Mouse (Mus musculus) limb, embryonic 14.5 days (tissue): ENCODE data around the gene Cryba1. TPM values are rescaled to one million over a fixed set of nuclear protein-coding genes. Genes with fewer than 3 reads are reported as not detected.

Experiments
- ATAC-seq: fragments of 200-750 bp; cut with Nextera tagmentation; 2 replicates; pipeline ENCODE4 v1.8.0; 2017; ENCODE audit warnings: low read depth, moderate number of reproducible peaks, moderate TSS enrichment; ENCODE audit not compliant: low FRiP score
- DNase-seq: peaks from one replicate; pipeline ENCODE4 v3.0.0-alpha.2; 2015; ENCODE audit warnings: low spot score
- H3K27ac ChIP-seq: fragments of 300-500 bp; sonication (generic); replicated peaks from 2 replicates; pipeline ENCODE4 v1.5.1; 2014; ENCODE audit warnings: low read depth, mild to moderate bottlenecking, low read length, moderate library complexity, mixed read lengths
- H3K27me3 ChIP-seq: fragments of 300-500 bp; sonication (generic); 2 replicates; pipeline ENCODE4 v1.6.1; 2014; ENCODE audit warnings: low read length, mixed read lengths; ENCODE audit not compliant: control insufficient read depth, insufficient read depth
- H3K36me3 ChIP-seq: fragments of 300-500 bp; sonication (generic); 2 replicates; pipeline ENCODE4 v1.6.1; 2014; ENCODE audit warnings: mild to moderate bottlenecking, low read length, moderate library complexity, mixed read lengths; ENCODE audit not compliant: control insufficient read depth, insufficient read depth
- H3K4me1 ChIP-seq: fragments of 300-500 bp; sonication (generic); 2 replicates; pipeline ENCODE4 v1.6.1; 2014; ENCODE audit warnings: antibody characterized with exemption, low read length, mixed read lengths; ENCODE audit not compliant: control insufficient read depth, insufficient read depth
- H3K4me2 ChIP-seq: fragments of 300-500 bp; sonication (generic); replicated peaks from 2 replicates; pipeline ENCODE4 v1.6.1; 2014; ENCODE audit warnings: low read depth, mild to moderate bottlenecking, low read length, moderate library complexity; ENCODE audit not compliant: severe bottlenecking
- H3K4me3 ChIP-seq: fragments of 300-500 bp; sonication (generic); replicated peaks from 2 replicates; pipeline ENCODE4 v1.5.1; 2014; ENCODE audit warnings: low read length
- H3K9ac ChIP-seq: fragments of 300-500 bp; sonication (generic); 2 replicates; pipeline ENCODE4 v1.6.1; 2014; ENCODE audit warnings: mild to moderate bottlenecking, low read depth, low read length, moderate library complexity; ENCODE audit not compliant: severe bottlenecking
- H3K9me3 ChIP-seq: fragments of 300-500 bp; sonication (generic); 2 replicates; pipeline ENCODE4 v1.6.1; 2016; ENCODE audit warnings: low read length; ENCODE audit not compliant: control insufficient read depth
- POLR2A ChIP-seq: fragments of 200-500 bp; IDR thresholded peaks from 2 replicates; pipeline ENCODE4 v1.8.0; 2012; ENCODE audit warnings: inconsistent platforms, mild to moderate bottlenecking, moderate library complexity, borderline replicate concordance; ENCODE audit not compliant: insufficient read depth, insufficient read length; ENCODE audit errors: extremely low read depth
- WGBS: fragments of 180-500 bp; shearing (Covaris S2); extraction: QIAGEN DNeasy Blood & Tissue Kit; methylation state at CpG from one replicate; pipeline ENCODE4 v1.1.7; 2014; 5-methylcytosine and 5-hydroxymethylcytosine counted together
- polyA plus RNA-seq, 2 experiments: library from polyadenylated mRNA; depleted of rRNA in 1 of 2; stranded (reverse) in 1 of 2; unstranded in 1 of 2; fragments of >200 nt; fragmentation: Nextera tagmentation in 1 of 2; extraction: Ambion mirVana in 1 of 2; gene quantifications; 2 replicates each; pipeline versions ENCODE4 v1.2.1 to v1.2.3; 2012 to 2014

The Cryba1 gene
- polyA plus RNA-seq, 2 experiments = not detected

DNA sequence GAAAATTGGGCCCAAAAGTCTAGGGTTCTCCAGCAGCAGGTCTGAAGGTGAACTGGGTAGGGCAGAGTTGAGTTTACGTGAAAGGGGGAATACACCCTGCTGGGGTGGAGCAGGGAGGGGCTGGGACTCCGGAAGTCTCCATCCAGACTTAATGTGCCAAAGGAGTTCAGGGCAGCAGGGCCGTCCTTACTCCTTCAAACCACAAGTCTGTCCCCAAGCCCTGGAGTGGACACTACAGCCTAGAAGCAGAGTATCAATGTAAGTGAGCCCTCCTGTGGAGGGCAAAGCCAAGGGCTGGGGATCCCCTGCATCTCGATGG is 40.3 kb upstream of the Cryba1 start:
- H3K27me3 ChIP-seq = no peaks in the 10 kb centered on the region
- WGBS = 50% methylated on average over 4 of the region's 4 CpGs

DNA sequence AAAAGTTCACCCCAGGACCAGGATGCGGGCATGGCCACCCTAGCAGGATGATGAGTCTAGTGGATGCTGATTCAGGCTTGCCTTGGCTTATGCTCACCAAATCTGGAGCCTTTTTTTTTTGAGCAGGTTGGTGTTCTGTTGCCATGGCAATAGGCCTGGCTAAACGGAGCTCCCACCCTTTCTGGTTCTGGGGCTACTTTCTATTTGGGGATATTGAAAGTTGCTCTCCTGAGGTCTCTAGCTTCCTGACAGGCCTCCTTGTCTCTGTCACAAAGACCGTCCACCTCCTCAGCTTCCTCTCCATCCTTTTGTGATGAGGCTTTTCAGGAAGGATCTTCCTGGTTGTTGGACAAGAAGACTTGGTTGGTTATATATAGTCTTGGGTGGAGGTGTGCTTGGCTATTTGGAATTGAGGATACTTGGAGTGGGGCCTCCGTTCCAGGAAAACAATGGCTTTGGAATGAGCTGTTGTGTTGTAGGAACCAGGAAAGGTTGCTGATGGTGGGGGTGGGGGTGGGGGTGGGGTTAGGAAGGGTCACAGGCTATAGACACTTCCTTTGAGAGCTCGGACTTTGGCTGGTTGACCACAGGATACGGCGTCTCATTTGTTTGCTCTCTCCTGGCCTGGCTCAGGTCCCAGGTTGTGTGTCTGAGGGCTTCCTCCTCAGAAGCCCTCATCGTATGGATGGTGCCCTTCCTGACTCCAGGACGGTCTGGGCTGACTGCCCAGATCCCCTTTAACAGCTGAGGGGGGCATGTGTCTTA is 39.8 kb upstream of the Cryba1 start:
- Histone ChIP-seq H3K4me2 (peak overlapping the region; percentile 89), H3K4me1 (peaks cover 33% of the 10 kb centered on the region), H3K36me3 (no peaks in the 10 kb centered on the region), H3K9ac (no peak overlapping the region), H3K27ac (no peak overlapping the region), H3K27me3 (no peaks in the 10 kb centered on the region), H3K9me3 (no peaks in the 10 kb centered on the region), H3K4me3 (peak overlapping the region; percentile 86; the same call in 1 of the 2 replicates)
- DNase-seq = no peak
- no peak for TF ChIP-seq POLR2A
- ATAC-seq = no peak
- WGBS = 56% methylated on average over 9 of the region's 9 CpGs

More for the DNA sequence above, 40.3 kb upstream of the Cryba1 start:
- H3K9ac ChIP-seq = no peak overlapping the region
- peaks cover 33% of the 10 kb centered on the region for H3K4me1 ChIP-seq
- H3K9me3 ChIP-seq = no peaks in the 10 kb centered on the region
- TF ChIP-seq POLR2A = no peak
- DNase-seq (no peak), ATAC-seq (no peak)
- H3K36me3 ChIP-seq = no peaks in the 10 kb centered on the region
- H3K4me2 ChIP-seq = no peak overlapping the region
- no peak overlapping the region for H3K4me3 ChIP-seq
- H3K27ac ChIP-seq = no peak overlapping the region

DNA sequence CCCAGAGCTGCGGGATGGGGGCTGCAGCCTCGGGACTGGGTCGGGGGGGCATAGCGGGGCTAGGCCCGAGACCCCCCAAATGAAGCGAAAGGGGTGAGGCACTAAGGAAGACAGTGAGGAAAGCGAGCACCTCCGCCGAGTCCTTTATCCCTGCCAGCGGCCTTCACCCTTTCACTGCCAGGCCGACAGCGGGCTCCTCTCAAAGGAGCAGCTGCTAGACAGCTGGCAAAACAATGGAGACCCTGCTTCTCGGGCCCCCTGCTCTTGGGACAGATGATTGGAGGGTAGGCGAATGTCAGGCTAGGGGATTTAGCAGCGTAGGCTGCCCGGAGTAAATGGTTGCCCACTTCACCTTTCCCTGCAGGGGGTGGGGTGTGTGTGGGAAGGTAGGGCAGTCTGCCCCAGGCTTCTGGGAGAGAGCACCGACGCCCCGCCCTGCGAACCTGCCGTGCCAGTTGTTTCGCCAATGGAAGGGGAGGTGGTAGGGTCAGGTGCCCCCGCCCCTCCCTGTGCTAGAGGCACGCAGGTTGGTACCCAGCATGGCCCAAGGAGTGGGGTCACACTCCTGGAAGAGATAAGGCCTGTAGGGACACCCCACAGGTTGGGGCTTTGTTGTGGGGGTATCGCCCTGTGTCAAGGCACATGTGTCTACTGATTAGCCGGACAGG is 38.7 kb upstream of the Cryba1 start:
- peak overlapping the region; percentile 91 for H3K9ac ChIP-seq
- DNase-seq = peak; percentile 42
- peak overlapping the region; percentile 89 for H3K4me2 ChIP-seq
- H3K4me3 ChIP-seq = peak overlapping the region; percentile 86
- no peaks in the 10 kb centered on the region for H3K36me3 ChIP-seq
- TF ChIP-seq POLR2A = no peak
- H3K9me3 ChIP-seq = no peaks in the 10 kb centered on the region
- H3K4me1 ChIP-seq = peaks cover 33% of the 10 kb centered on the region
- 4% methylated on average over 26 of the region's 26 CpGs for WGBS
- peak overlapping the region; percentile 82 for H3K27ac ChIP-seq
- H3K27me3 ChIP-seq = no peaks in the 10 kb centered on the region
- peak; percentile 62 for ATAC-seq

DNA sequence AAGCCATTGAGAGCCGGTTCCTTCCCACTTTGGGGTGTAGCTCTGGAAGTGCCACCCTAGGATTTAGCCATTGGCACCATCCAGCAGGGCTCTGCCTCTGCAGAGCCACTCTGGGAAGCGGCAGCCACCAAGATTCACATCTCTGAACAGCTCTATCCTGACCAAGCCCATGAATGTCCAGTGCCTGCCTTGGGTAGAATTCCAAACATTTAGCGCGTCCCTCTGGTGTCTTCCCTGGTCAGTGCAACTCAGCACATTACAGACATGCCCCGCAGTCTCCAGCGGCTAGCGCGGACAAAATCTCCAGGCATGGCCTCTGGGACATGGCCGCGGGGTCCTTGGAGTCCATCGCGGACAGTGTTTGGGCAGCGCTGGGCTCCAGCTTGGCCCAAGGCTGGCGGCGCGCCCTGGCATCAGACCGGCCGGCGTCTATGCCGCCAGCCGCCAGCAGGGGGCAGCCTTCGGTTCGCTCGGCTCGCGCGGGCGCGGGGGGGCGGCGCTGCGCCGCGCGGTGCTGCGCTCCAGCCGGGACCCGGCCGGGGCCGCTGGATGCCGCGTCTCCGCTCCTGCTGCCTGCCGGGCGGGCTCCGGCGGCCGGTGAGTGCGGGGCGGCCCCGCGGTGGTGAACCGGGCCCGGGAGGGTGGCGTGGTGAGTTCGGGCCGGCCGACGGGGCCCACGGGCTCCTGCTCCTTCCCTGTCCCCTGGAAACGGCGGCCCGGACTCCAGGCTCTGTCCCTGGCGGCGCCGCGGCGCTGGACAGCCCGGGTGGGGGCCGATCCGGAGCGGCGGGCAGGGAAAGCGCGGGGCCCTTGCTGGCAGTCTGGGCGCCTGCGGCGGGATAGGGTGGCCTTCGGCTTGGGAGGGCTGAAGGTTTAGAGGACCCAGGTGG is 37.9 kb upstream of the Cryba1 start, which contains the start of gene Myo18a:
Gene Myo18a, plus strand, starts transcription at position 464 of the 890 bp plus-strand sequence.
- Histone ChIP-seq H3K9ac (peak within 1 kb of the TSS; percentile 91), H3K27me3 (no peaks in the 10 kb centered on the region), H3K4me2 (peak within 1 kb of the TSS; percentile 89), H3K36me3 (no peaks in the 10 kb centered on the region), H3K4me1 (peaks cover 33% of the 10 kb centered on the region), H3K4me3 (peak within 1 kb of the TSS; percentile 86), H3K9me3 (no peaks in the 10 kb centered on the region), H3K27ac (peak within 1 kb of the TSS; percentile 82)
- peak; percentile 86 for ATAC-seq
- WGBS = 4% methylated on average over 50 of the region's 79 CpGs
- DNase-seq = peak; percentile 76
- 0 out of 2 replicates have a peak, but pooled peaks have one; percentile 25 for TF ChIP-seq POLR2A

DNA sequence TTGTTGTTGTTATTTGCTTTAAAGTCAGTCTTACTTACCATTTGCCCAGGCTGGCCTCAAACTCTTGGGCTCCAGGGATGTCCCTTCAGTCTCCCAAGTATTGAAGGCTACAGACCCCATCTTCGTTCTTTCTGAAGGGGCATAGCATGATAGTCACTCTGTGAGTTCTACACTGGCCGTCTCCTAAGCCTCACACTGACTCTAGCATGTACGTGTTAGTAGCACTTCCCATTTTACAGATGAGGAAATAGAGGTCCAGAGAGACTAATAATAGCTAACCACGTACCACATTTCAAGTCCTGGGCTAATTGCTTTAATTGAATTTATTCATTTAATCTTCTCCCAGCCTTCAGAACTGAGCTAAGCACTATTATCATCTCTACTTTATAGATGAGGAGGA is 34.9 kb upstream of the Cryba1 start:
- TF ChIP-seq POLR2A = no peak
- no peaks in the 10 kb centered on the region for H3K9me3 ChIP-seq
- no peak overlapping the region for H3K4me2 ChIP-seq
- no peak for ATAC-seq
- no peak overlapping the region for H3K4me3 ChIP-seq
- H3K4me1 ChIP-seq = peaks cover 12% of the 10 kb centered on the region
- H3K27me3 ChIP-seq = no peaks in the 10 kb centered on the region
- H3K9ac ChIP-seq = no peak overlapping the region
- H3K27ac ChIP-seq = no peak overlapping the region
- no peak for DNase-seq
- WGBS = 82% methylated on average over 4 of the region's 4 CpGs
- no peaks in the 10 kb centered on the region for H3K36me3 ChIP-seq
